Mouse (Mus musculus): ENCODE results near the gene Ttc28. TPM values are rescaled to one million over a fixed set of nuclear protein-coding genes. Genes with fewer than 3 reads are reported as not detected.
A peak's percentile ranks its signal among the peaks of the same experiment; 100 is the strongest.
"Not testable (repeated sequence)": the region's sequence is repeated elsewhere in the genome, so short reads cannot be mapped to it uniquely, and the experiment has no call there.

The Ttc28 gene
- total RNA-seq (2021) = 10 to 100 TPM; 12.4 to 15.0 TPM
- long read RNA-seq, experiment 1, partial matches to known transcripts = 0 of 5 reads
- long read RNA-seq, experiment 1, other reads (novel, unspliced or antisense) = 5 of 5 reads
- long read RNA-seq, experiment 2, partial matches to known transcripts = 0 of 5 reads
- long read RNA-seq, experiment 2, other reads (novel, unspliced or antisense) = 3 of 5 reads

DNA sequence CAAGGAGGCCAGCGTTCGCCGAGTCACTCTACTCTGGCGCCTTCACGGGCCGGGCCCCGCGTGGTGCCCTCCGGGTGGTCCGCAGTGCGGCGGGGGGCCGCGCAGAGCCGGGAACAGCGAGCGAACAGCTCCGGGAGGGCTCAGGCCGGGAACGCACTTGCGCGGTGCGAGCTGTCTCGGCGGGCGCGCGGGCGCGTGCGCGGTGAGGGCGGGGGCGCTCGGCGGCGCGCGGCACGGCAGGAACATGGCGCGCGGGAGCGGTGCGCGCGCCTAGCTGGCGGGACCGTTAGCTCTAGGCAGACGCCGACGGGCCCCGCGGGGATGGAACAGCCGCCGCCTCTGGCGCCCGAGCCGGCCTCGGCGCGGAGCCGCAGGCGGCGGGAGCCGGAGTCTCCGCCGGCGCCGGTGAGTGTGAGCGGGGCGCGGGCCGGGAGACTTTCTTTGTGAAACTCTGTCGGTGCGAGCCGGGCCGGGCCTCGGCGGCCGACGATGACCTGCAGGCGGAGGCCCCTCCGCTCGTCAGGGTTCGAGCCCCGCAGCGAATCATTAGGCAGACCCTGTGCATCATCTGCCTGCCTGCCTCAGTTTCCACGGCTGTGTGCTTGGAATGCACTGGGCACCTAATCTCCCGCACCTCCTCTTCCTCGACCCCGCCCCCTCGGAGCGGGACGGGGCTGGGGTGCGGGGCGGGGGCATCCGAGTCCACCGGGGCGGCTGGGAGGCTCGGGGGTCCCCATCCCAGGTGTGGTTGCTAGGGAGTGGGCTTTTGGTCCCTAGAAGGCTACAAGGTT is at the start of gene Ttc28:
TSS of gene Ttc28 (plus strand) at position 220 of the 791 bp plus-strand sequence.
- peak; percentile 87 for DNase-seq

GRCm38 (mm10) chr5:110831036-110831720 is 48.4 kb upstream of the Ttc28 start:
- DNase-seq = no peak

DNA sequence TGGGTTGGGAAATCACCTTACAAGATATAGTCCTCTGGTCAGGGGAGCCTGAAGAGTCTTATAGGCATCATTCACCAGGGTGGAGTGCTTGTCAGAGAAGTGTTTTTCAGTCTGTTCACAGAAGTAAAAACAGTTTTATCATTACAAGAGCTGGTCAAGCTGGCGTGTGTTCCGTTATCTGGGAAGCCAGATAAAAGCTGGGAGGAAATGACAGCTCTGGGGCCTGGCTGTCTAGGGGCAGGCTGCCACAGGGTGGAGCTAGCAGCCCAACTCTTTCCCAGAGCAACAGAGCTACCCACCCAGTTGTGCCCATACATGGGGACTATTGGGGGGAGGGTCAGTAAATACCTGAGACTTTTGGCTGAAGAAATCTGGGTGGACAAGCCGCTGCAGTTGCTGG is 43.6 kb upstream of the Ttc28 start:
- peak; percentile 31 for DNase-seq

DNA sequence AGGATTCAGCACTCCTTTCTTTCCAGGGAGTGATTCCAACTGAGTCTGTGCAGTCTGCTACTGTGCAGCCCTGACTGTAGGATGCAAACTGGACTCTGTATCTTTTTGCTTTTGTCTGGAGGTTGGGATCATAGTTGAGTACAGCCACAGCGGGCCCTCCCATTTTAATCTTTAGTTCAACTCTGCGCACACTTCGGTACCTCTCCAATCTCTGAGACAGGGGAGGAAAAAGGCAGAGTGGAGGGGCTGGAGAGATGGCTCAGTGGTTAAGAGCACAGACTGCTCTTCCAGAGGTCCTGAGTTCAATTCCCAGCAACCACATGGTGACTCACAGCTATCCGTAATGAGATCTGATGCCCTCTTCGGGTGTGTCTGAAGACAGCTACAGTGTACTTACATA is 41.6 kb upstream of the Ttc28 start:
- not testable (repeated sequence) for DNase-seq

- no peak for DNase-seq
These were observed 40.4 kb upstream of the Ttc28 start for GRCm38 (mm10) chr5:110839038-110839677.

DNA sequence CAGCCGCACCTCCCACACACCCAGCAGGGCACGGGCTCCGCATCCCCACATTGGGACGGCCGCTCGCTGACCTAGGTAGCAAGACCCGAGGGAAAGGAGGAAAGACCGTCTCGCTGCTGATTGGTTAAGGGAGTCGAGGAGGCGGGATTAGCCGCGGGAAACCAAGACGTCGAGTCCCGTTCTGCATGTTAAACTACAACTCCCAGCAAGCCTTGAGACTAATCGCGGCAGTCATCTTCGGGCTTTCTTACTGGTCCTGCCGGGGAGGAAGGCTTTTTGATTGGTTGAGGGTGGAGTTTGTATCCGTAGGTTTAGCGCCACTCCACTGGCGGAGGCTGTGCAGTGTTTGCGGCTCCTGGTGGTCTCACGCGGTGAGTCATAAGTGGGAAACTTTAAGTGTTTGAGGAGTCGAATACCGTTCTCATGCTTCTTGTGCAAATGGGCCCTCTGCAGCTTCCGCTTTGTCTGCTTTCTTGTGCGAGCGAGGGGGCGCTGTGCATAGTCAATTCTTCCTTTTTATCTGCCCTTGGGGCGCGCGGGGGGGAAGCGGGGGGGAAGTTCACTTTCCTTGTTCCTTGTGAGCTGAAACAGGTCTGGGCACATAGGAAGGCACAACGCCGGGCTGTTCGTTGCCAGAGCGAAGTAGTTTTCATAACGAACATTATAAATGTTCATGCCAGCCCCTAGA is 39.8 kb upstream of the Ttc28 start, which contains the start of the genes Hscb and Chek2:
TSS of gene Hscb (minus strand) at position 100 of the 688 bp plus-strand sequence.
TSS of gene Chek2 (plus strand) at position 302 of the 688 bp plus-strand sequence.
- peak; percentile 96 for DNase-seq

- DNase-seq = no peak
These were observed 39.1 kb upstream of the Ttc28 start for GRCm38 (mm10) chr5:110840465-110840864.

DNA sequence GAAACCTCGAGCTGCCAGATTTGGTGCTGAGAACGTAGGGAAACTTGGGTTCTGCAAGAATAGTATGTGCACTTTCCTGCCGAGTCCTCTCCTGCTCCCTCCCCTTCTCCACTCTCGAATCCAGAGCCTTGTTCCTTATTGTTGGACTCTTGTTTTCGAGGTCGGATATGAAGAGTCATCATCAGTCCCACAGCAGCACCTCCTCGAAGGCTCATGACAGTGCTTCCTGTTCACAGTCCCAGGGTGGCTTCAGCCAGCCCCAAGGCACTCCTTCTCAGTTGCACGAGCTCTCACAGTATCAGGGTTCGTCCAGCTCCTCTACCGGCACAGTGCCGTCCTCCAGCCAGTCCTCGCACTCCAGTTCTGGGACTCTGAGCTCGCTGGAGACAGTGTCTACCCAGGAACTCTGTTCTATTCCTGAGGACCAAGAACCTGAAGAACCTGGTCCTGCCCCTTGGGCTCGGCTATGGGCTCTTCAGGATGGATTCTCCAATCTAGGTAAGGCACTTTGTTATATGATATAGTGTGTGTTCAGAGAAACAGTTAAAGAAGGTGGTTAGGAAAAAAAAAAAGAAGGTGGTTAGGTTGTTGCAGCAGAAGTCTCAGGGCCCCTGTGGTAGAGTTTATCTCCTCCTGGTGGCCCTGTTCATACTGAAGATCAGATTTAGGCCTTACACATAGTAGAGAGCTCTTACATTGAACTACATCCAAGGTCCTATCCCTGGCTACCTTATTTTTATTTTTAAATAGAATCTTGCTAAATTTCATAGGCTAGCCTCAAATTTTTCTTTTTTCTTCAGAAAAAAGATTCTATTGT is 38.3 kb upstream of the Ttc28 start:
- DNase-seq = no peak

DNA sequence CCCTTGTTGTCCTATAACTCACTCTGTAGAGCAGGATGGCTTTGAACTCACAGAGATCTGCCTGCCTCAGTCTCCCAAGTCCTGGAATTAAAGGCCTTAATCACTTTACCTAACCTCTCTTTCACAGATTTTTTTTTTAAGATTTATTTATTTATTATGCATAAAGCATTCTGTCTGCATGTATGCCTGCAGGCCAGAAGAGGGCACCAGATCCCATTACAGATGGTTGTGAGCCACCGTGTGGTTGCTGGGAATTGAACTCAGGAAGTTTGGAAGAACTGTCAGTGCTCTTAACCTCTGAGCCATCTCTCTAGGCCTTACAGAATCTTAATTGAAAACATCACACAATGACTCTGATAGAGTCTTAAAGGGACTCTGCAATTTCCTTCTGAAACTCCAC is 26.6 kb upstream of the Ttc28 start:
- no peak for DNase-seq

- DNase-seq = no peak
These were observed 22.5 kb upstream of the Ttc28 start for GRCm38 (mm10) chr5:110857091-110857490.

DNA sequence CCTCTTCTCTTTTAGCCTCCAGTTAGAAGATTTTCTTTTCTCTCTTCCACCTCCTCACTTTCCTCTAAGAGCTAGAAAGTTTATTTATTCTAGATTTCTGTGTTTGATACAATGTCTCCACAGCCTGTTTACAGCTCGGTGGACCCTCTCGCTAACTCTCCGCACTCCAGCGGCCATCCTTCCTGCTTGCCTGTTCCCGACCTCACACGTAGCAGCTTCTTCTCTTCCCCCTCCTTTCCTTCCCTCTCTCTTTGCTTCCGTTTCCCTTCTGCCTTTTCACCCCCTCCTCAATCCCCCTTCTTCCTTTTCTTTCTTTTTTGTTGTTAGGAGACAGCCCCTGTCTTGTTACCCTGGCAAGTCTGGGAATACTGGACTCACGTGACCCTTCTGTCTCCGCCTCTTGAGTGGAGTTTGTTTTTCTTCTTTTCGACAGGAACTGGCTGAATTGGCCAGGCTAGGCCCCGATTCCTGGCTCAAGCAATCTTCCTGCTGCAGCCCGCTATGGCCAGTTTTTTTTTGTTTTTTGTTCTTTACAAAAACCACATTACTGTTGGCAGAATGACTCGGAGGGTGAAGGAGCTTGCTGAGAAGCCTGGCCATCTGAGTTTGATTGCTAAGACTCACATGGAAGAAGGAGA is 20.5 kb upstream of the Ttc28 start:
- DNase-seq = peak; percentile 69

- DNase-seq = no peak
These were observed 19.2 kb upstream of the Ttc28 start for GRCm38 (mm10) chr5:110860445-110860844.

- no peak for DNase-seq
These were observed 11.1 kb upstream of the Ttc28 start for GRCm38 (mm10) chr5:110868460-110868859.

DNA sequence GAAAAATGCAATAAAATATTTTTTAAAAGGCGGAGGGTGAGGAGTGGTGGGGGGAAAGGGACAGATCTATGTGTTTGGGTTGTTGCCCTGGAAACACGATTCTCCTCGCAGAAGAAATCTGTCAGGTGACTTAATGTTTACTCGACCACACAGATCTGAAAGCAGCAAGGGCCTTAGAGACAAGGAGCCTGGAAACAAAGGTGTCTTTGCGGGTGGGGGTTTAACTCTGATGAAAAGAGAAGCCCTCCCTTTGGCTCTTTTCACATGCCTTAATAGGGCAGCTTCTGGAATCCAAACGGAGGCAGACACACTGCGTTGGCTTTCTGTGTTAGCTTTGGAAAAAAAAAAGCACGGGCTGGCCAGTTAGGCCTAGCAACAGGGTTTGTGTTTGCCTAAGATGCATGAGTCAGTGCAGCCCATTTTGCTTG is 10.3 kb upstream of the Ttc28 start:
- no peak for DNase-seq

- DNase-seq = no peak
These were observed 6.4 kb upstream of the Ttc28 start for GRCm38 (mm10) chr5:110873160-110873559.

DNA sequence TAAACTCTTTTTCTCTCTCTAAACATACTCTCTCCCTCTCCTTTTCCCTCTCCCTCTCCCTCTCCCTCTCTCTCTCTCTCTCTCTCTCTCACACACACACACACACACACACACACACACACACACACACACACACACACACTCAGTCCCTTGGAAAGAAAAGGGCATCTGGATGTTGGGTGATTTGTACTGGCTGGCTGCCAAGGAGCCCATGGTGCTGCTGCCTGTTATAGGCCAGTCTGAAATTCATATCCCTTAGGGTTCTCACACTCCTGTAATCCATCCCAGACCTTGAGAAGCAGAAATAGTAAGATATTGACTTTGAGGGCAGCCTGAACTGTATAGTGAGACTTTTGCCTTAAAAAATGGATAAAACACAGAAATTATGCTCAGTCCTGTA is 4.9 kb upstream of the Ttc28 start:
- no peak for DNase-seq

GRCm38 (mm10) chr5:110875286-110875685 is 4.3 kb upstream of the Ttc28 start:
- DNase-seq = no peak

DNA sequence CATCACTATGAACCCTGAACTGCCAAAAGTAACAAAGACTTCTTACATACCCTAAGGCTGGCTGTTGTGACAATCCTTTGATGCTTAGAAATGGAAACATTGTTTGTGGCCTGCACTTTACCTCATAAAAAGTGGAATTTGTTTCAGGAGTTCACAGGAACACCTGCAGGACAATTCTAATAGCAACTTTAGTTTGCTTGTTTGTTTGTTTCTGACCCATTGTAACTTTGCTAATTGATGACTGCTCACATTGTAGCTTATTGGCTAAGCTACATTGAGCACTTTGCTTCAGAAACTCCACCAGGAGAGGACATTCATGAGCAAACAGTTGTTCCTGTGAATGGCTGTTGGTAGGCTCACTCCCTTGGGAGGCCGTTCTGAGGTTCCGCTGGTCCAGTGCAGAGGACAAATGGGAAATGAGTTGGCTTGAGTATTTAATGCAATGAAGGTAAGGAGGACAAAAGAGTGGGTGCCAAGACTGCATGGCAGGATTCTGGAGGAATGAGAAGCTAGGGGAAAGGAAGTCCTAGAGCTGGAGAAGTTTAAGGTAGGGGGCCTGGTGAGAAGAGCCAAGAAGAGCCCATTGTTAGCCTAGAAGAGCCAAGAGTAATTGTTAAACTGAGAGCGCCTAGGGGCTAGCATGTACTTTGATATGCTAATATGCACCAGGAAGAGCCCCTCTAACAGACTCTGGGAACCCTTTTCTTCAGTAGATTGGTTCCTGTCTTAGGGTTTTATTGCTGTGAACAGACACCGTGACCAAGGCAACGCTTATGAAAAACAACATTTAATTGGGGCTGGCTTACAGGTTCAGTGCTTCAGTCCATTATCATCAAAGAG is 1.7 kb upstream of the Ttc28 start:
- DNase-seq = no peak

- DNase-seq = not testable (repeated sequence)
These were observed 1.1 kb upstream of the Ttc28 start for GRCm38 (mm10) chr5:110878526-110878925.

GRCm38 (mm10) chr5:110879042-110879441 is 561 bp upstream of the Ttc28 start:
- no peak for DNase-seq
